Mouse (Mus musculus) kidney, adult 18-20 months (tissue): ENCODE results near the gene Mapk8.
A peak's percentile ranks its signal among the peaks of the same experiment; 100 is the strongest.
"Not testable (repeated sequence)": the region's sequence is repeated elsewhere in the genome, so short reads cannot be mapped to it uniquely, and the experiment has no call there.

Source experiments
- DNase-seq: peaks from one replicate; pipeline ENCODE4 v3.0.0; 2021

The Mapk8 gene

GRCm38 (mm10) chr14:33447027-33447569 lies at the start of gene Mapk8:
Gene Mapk8, minus strand, starts transcription at chr14:33447158.
- peak; percentile 99 for DNase-seq

DNA sequence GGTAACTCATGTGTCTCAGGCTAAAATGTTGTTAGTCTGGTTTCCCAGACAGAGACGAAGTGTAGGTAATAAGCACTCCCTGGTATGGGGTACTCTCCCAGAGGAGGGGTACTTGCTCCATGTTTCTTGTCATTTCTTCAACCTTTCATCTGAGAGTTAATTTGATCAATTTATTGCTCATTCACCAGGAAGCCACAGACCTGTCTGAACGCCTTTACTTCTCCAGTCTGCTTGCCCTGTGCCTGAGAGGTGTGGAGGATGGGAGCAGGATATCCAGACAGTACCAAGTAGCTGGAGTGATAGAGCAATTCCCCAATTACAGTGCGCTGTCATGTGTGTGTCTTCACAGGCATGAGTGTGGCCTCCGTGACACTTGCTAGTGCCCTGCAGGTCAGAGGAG lies 48.3 kb upstream of the Mapk8 start:
- DNase-seq: no peak

GRCm38 (mm10) chr14:33487805-33488550 lies 41.0 kb upstream of the Mapk8 start:
- DNase-seq: peak; percentile 52

DNA sequence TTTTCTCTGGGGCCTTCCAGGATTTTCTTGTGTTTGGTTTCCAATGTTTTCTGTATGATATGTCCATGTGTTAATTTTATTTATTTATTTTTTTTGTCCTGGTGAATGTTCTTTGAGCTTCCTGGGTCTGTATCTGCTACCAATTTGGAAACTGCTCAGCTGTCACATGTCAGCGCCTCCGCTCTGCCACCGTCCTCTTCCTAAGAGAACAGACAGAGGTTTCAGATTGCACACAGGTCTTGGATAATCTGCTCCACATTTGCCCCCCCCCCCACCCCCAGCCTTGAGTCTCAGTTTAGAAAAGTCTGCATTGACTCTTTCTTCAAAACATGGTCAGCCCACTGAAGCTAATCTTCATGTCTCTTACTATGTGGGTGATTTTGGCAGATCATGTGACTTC lies 35.0 kb upstream of the Mapk8 start:
- DNase-seq: no peak

- DNase-seq: no peak
These were observed 29.3 kb upstream of the Mapk8 start for GRCm38 (mm10) chr14:33476094-33476760.

DNA sequence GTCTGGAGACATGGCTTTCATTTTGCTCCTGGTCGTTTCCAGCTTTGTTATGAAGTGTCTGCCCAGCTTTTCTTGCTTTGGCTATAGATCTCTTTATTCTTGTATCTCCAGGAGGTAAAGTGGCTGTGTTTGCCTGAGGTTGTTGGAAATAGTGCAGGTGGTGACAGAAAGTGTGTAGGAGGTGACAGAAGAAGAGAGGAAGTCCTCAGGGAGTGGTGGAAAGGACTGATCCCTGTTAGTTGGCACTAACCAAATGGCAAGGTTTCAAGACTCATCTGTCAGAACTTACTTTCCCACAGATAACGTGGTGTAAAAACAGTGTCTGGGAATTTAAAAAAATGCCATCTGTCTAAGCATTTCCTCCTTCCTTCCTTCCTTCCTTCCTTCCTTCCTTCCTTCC lies 27.5 kb upstream of the Mapk8 start:
- DNase-seq: no peak

DNA sequence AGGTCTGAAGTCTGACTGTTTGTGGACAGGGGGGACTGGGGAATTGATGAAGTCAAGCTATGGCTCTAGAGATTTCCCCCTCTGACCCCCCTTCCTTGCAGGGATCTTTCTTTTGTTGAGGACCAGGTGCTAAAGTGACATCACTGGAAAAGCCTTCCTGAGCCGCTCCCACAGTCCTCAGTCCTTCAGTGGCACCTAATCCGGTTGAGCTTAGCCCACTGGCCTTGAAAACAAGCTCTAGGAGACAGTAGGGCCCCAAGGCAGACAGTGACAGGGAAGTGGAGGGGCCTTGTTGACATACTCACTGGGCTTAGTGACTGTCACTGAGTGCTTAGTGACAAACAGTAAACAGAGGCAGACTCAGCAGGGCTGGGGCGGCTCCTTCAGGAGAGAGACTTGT lies 24.4 kb upstream of the Mapk8 start, which contains the start of gene Frmpd2:
Gene Frmpd2 (plus strand): TSS at position 366 of the 400 bp plus-strand sequence.
- DNase-seq: no peak

DNA sequence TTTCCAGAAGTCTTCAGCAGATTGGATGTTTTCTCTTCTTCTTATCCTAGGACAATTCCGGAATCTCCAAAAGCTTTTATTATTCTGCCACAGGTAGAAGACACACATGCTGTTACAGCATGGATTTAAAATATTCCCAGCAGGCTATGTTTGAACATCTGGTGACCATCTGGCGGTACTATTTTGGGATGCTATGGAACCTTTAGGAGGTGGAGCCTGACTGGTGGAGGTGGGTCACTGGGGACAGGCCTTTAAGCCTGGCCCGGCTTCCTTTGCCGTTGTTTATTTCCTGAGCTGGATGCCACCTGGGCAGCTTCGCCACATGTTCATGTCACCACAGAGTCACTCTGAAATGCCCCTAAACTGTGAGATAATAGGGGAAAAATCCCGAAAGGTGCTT lies 20.8 kb upstream of the Mapk8 start:
- DNase-seq: no peak

DNA sequence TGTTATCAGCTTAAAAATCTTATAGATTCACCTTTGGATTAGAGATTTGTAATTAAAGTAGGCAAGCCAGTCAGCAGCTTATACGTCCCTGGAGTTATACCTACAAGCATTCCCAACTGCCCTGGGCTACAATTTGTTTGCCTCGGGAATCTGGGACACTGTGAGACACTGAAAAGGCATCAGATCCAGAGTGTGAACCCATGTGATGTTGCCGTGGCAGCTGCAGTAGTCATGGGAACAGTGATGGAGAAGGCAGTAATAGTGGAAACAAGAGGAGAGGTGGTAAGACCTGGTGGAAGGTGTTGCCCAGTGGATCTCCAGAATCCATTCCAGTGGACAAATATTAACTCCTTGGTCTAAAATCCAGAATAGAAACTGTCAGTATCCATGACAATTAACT lies 16.7 kb upstream of the Mapk8 start:
- no peak for DNase-seq

- no peak for DNase-seq
These were observed 3.4 kb upstream of the Mapk8 start for GRCm38 (mm10) chr14:33450331-33450730.

GRCm38 (mm10) chr14:33449296-33449840 lies 2.4 kb upstream of the Mapk8 start:
- no peak for DNase-seq

DNA sequence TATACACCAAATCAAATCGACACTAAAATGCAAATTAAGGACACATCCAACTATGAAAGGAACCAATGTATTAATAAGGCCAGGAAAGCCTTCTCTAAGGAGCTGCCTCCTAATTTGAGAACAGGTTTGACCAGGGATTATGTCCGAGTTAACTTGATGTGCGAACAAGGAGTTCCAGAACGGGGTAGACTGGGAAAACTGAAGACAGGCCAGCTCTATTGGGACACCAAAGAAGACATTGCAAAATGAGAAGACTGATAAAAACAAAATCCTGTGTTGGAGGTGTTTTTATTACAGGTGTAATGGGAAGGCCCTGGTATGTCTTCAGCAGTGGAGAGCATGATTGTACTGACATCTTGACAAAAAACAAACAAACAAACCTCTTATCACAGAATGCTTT lies 1.3 kb upstream of the Mapk8 start:
- no peak for DNase-seq

DNA sequence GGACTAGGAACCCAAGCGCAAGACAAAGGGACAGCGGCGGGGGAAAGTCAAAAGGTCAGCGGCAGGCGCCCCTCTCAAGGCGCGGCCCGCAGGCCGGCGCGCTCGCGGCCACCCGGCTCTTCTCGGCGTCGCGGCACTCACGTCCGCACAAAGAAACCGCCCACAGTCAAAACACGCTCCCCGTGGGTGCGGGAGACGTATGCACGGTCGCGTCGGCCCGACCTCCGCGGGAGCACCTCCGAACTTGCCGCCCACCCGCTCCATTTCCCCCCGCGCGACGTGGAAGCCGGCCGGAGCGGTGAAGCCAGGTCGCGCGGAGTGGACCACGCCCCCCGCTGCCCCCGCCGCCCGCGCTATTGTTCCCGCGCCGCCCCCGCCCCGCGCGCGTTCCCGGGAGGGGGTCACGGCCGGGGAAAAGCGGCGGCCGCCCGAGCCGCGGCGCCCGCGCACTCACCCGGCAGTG lies 366 bp downstream of the Mapk8 start:
- DNase-seq: no peak

GRCm38 (mm10) chr14:33445962-33446361 lies 996 bp downstream of the Mapk8 start:
- DNase-seq: no peak

DNA sequence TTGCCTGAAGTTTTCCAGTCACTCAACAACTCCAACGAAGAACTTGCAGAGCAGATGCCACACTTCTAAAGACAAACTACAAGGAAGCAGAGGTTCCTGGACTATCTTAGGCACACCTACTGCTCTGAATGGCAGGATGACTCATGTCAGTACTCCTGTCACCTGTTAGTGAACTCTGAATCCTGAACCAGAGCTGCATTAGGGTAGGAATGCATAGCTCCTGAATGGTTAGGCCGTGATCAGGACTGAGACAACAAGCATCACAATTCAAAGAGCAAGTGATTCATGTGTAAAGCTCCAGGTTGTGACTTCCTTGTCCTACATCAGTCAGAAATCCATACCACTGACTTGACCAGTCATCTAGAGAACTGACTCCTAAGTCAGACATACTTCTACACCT lies 3.2 kb downstream of the Mapk8 start:
- DNase-seq: no peak

DNA sequence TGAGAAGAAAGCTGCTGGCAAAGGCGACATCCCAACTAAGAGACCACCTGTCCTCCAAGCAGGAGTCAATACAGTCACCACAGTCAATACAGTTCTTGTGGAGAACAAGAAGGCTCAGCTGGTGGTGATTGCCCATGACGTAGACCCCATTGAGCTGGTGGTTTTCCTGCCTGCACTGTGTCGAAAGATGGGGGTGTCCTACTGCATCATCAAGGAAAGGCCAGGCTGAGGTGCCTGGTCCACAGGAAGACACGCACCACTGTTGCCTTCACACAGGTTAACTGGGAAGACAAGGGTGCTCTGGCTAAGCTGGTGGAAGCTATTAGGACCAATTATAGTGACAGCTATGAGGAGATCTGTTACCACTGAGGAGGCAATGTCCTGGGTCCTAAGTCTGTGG lies 14.5 kb downstream of the Mapk8 start:
- DNase-seq: not testable (repeated sequence)

DNA sequence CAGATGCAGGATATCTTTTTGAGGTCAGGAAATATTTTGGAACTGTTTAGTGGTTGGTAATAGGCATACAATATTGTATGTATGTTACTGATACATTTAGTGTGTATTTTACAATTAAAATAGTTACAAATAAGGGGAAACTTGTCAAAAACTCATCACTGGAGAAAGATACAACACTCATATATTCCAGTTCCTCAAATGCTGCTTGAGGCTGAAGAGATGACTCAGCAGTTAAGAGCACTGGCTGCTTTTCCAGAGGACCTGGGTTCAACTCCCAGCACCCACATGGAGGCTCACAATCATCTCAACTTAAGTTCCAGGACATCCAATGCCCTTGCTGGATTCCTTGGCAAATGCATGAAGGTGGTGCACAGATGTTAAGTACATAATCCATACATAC lies 22.8 kb downstream of the Mapk8 start:
- DNase-seq: no peak

GRCm38 (mm10) chr14:33423003-33423402 lies 24.0 kb downstream of the Mapk8 start:
- DNase-seq: no peak

DNA sequence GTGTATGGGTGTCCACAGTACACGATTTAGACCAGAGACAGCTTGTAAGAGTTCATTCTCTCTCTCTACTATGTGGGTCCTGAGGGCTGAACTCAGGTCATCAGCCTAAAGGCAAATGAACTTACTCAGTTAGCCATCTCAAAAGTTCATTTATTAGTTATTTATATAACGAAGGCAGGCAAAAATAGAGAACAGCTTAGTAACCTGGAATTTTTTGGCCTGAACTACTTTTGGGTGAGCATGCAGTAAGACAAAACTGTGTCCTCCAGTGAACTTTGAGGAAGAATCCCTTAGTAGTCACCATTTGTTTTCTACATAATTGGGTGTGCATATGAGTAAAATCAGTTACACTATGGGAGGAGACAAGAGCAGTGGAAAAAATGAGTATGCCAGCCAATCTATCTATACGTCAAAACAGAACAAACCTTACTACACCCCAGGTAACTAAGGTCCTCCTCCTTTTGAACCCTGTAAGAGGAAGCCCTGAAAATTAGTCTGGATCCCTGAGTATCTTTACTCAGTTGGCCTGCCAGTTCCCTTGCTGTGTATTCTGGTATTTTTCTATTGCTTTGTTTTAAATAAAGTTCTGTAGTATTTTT lies 28.5 kb downstream of the Mapk8 start:
- DNase-seq: no peak

DNA sequence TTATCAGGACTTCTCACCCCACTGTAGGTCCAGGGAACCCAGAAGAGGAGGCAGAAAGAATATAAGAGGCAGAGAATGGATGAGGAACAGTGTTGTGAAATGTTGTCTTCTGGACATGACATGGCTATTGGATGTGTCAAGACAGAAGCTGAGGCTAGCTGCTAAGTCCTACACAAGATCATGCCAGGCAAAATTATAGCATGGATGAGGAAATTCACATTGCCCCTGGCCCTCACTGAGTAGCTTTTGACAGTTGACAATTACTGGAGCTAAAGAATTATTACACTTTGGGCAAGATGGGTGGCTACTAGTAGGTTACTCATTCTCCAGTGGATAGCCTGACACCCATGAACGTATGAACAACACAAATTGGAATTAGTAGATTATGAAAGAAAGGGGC lies 31.2 kb downstream of the Mapk8 start:
- DNase-seq: no peak

DNA sequence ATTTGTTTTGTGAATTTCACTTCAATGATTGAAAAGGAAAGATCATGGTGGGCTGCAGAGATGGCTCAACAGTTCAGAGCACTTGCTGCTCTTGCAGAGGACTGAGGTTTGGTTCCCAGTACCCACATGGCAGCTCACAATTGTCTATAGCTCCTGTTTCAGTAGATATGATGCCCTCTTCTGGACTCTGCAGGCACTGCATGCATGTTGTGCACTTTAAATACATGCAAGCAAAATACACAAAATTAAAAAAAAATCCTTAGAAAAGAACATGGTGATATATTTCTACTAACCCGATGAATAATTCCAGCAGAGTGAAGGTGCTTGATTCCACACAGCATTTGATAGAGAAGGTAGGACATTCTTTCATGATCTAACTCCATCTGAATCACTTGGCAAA lies 44.6 kb downstream of the Mapk8 start:
- no peak for DNase-seq

- no peak for DNase-seq
These were observed 46.9 kb downstream of the Mapk8 start for GRCm38 (mm10) chr14:33400019-33400418.

GRCm38 (mm10) chr14:33398065-33398860 lies 48.7 kb downstream of the Mapk8 start:
- no peak for DNase-seq
